Mouse (Mus musculus): Measurements from ENCODE around the gene Fbxo39.
"Not testable (repeated sequence)": the region's sequence is repeated elsewhere in the genome, so short reads cannot be mapped to it uniquely, and the experiment has no call there.

Gene Fbxo39

DNA sequence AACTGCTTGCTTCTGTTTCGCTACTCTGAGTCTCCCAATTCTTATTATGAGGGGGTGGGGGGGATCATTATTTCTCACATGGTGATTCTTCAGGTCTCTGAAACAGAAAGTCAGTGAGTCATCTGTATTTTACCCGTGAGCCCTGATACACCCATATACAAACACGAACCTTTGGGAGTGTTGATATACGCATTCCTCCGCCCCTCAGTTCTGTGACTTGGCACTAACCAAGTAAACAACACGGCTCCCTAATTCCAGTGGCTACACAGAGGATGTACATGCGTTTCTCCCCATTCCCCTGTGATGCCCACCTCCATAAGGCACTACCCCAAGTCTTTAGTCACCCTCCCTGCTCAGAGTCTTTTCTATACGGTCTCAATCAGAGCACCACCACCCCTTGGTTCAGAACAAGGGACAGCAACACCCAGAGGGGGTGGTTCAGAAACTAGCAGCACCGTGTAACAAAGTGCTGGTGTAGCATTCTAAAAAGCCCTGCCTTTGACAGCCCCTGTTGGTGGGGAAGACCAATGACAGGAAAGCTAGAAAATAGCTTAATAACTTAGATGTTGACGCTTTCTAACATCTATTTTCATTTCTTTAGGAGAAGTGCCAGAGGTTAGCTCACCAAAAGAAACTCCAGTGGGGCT, 2.8 kb upstream of the Fbxo39 start:
- no peak for DNase-seq (ENCODE audit: low read depth, low spot score)

GRCm38 (mm10) chr11:72318026-72318425, 3.8 kb downstream of the Fbxo39 start:
- DNase-seq (ENCODE audit: low read depth, low spot score) = no peak

DNA sequence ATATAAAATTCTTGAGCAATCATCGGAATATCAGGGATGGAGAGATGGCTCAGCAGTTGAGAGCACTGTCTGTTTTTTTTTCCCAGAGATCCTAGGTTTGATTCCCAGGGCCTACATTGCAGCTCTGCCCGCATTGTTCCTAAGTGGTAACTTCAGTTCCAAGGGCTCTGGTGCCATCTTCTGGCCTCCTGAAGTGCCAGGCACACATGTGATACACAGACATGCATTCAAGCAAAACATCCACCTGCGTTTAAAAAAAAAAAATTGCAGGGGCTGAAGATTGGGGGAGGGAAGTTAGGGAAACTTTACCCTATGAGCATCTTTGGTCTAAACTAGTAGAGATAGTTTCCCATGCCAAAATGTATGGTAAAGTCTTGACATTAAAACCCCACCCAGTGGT, 10.2 kb downstream of the Fbxo39 start:
- no peak for DNase-seq (ENCODE audit: low read depth, low spot score)

DNA sequence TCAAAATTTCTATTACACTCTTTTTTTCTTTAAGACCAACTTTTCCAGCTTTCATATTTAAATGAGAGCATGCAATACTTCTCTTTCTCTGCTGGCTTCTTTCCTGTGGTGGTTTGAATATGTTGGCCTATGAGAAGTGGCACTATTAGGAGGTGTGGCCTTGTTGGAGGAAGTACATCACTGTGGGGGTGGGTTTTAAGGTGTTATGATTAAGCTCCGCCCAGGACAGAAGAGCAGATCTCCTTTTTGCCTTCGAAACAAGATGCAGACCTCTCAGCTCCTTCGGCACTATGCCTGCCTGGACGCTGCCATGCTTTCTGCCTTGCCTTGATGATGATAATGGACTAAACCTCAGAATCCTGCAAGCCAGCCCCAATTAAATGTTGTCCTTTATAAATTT, 11.5 kb downstream of the Fbxo39 start:
- DNase-seq (ENCODE audit: low read depth, low spot score) = no peak

DNA sequence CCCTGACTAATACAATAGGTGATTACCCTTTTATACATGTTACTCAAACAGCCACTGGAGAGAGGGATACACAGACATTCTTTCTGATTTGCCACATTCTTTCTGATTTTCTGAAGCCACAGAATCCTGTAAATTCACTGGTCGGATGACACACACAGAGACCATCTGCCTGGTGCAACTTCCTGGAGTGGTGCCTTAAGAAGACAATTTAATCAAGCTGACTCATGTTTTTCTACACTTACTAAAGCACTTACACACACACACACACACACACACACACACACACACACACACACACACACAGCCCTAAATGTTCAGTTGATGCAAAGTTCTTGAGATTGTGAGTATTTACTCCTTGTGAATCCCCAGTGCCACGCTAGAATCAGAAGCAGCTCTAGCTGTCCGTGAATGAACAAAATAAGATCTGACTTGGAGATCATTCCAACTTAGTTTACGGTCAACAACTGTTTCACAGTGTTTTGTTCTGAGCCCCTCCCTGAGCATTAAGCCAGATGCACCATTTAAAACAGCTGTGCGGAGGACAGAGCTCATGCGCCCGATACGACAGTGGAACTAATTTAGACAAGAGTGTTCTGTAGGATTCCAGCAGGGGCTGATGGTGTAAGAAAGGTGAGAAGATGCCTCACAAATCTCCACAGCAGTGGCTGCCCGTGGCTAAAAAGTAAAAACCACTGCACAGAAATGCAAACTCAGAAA, 18.9 kb downstream of the Fbxo39 start:
- no peak for DNase-seq (ENCODE audit: low read depth, low spot score)

DNA sequence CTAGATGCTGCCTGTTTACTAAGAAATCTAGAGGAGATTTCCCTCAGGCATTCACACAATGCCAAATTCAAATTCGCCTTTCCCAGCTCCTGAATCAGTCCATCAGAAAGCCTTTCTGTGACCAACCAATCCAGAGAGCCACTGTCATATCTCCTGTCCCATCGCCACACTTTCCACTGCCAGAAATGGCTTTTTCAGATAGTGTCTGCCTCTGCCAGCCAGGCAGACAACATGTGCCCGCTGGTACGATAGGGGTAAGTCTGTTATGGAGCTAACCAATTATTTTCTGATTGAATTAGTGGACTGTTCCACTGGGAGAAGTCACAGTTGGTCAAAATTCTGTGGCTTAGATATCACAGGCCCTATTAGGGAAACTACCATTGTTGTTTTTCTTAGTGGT, 20.4 kb downstream of the Fbxo39 start:
- no peak for DNase-seq (ENCODE audit: low read depth, low spot score)

DNA sequence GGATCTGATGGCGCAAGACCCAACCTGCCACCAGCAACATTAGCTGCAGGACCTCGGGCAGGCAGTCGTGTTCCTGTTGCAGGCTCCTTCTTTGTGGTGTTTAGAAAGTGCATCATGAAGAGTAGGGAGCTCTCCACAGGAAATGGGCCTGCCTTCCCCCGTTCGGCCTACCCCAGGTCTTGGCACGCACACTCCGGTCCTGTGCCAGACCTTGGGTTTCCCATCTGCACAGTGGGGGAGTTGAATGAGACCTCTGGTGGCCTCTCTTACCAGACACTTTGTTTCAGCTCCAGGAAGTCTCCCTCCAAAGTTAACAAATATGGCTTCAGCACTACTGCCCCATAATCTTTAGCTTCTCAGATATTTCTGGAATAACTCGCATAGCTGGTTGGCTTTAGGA, 22.5 kb downstream of the Fbxo39 start:
- DNase-seq (ENCODE audit: low read depth, low spot score) = no peak

- no peak for DNase-seq (ENCODE audit: low read depth, low spot score)
Measured at GRCm38 (mm10) chr11:72338437-72338871, 24.2 kb downstream of the Fbxo39 start.

DNA sequence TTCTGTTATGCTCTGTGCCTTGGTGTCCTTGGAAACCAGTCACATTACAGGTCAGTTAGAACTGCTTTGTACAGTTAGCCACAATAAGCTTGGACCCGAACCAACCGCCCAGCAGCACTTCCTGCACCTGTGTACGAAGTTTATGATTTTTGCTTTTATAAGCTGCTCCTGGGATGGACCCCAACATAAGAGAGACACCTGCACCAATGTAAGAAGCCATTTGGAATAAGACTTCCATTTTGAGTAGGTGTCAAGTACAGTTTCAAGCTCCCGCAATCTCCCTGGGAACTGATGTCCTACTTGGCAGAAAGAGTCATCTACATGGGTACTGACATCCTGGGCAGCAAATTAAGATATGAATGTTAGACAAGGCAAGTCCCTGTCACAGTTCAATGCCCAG, 25.5 kb downstream of the Fbxo39 start:
- no peak for DNase-seq (ENCODE audit: low read depth, low spot score)

- DNase-seq (ENCODE audit: low read depth, low spot score) = no peak
Measured at GRCm38 (mm10) chr11:72342549-72343237, 28.4 kb downstream of the Fbxo39 start.

- DNase-seq (ENCODE audit: low read depth, low spot score) = not testable (repeated sequence)
Measured at GRCm38 (mm10) chr11:72343238-72343625, 29.0 kb downstream of the Fbxo39 start.

DNA sequence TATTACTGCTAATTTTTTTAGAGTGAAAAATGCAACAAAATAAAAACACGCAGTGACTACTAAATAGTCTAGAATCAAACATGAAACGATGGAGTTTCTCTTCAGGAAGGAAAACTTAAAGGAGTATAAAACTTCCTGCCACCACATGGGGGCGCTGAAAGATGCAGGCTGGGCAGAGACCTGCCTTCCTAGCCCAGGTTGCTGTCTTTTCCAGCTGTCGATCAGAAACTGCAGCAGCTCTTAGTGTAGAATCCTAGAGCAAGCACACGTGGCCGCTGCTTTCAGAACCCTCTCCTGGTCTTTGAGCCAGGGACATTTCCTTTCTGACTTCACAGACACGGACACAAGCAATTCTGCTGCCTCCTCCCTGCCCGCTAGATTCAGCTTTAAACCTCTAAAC, 29.7 kb downstream of the Fbxo39 start:
- DNase-seq (ENCODE audit: low read depth, low spot score) = no peak

GRCm38 (mm10) chr11:72344486-72344885, 30.2 kb downstream of the Fbxo39 start:
- DNase-seq (ENCODE audit: low read depth, low spot score) = no peak

DNA sequence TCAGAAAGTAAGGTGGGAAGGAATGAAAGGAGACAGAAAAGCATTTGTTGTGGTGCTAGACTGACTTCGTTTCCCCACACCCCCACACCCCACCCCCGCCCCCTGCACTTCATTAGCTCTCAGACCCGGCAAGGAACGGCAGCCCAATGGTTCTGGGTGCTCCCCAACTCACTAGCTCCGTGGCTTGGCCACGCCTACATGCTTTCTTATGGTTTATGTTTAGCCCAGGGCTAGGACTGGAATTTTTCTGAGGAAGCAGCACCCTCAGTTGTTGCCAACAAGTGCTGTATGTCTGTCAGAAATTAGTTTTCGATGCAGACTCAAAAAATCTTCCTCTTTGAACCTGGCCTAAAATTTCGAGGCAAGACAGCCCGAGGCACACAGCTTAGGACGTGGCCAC, 34.3 kb downstream of the Fbxo39 start:
- DNase-seq (ENCODE audit: low read depth, low spot score) = no peak

DNA sequence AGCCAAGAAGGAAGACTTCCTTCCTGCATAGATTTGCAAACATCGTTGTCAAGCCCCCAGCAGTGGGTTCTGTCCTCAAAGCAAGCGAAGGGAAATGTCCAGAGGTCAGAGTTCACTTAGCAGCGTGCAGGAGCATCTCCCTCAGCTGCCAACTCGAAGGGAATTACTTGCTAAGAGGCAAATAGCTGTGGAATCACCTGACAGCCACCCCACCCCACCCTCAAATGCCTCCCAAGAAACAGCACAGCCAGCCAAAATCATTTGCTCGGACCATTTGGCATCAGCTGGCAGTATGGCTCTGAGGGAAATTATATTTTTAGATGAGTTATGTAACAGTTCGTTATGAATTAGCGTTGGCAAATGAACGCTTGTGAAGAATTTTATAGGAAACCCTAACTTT, 34.8 kb downstream of the Fbxo39 start:
- no peak for DNase-seq (ENCODE audit: low read depth, low spot score)

DNA sequence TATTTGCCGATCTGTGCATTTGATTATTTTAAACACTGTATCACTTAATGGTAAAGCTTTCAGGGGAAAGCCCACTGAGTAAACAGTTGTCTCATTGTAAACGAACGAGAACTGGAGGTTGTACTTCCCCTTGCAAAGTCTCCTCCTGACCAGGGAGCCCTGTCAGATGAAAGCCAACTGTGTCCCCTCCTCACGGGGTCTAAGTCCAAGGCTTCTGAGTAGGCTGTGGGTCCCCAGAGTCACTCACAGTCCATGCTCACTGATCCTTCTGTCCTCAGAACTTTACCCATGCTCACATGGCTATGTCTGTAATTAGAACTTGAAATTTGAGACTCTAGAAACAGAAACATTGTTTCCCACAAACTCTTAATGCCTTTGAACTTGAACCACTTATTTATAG, 35.4 kb downstream of the Fbxo39 start:
- DNase-seq (ENCODE audit: low read depth, low spot score) = no peak

GRCm38 (mm10) chr11:72352272-72352671, 38.0 kb downstream of the Fbxo39 start:
- no peak for DNase-seq (ENCODE audit: low read depth, low spot score)

DNA sequence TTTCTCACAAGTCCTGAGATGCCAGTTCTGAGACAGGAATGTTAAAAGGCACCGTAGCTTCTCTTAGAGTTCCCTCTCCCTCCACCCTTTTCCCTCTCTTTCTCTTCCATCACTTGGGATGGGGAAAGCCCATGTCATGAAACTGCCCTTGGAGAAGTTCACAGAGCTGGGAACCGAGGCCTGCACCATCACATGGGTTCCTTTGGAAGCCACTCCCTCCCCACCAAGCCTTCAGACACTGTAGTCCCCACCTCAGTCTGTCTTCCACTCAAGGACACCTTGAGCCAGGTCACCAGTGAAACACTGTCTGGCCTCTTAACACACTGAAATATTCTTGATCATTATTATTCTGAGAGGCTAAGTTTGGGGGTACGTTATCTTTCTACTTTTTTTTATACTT, 38.9 kb downstream of the Fbxo39 start:
- no peak for DNase-seq (ENCODE audit: low read depth, low spot score)

DNA sequence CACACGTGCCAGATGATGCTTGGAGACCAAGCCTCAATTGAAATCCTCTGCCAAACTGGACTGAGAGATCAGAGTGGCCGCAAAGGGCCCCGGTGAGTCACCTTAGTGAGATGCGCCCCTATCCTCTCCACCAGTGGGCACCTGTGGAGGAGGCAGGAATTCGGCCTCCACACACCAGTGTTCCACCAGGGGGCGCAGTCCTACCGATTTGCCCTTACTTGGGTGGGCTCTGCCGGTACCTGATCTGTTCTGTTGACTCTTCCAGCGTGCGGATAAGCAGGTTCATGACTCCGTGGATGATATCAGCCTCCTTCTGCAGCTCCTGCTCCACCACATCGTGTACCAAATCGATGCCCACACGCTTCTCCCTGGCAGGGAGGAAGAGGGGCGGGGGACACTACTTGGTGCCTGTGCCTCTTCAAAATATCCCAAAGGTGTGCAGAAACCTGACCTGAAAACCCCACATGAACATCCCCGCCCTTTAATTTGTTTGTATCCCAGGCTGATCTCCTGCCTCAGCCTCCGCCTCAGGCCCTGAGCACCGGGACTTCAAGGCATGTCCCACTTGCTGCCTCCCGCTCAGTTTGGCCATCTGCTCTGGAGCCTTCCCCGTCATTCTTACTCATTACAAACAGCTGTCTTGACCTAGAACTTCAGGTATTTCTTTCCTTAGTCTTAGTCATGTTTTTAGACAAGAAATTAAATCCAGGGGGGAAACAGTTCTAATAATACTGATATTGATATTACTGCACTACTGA, 40.9 kb downstream of the Fbxo39 start:
- peak; percentile 26 for DNase-seq (ENCODE audit: low read depth, low spot score)

GRCm38 (mm10) chr11:72361385-72362346, 47.4 kb downstream of the Fbxo39 start:
- no peak for DNase-seq (ENCODE audit: low read depth, low spot score)

DNA sequence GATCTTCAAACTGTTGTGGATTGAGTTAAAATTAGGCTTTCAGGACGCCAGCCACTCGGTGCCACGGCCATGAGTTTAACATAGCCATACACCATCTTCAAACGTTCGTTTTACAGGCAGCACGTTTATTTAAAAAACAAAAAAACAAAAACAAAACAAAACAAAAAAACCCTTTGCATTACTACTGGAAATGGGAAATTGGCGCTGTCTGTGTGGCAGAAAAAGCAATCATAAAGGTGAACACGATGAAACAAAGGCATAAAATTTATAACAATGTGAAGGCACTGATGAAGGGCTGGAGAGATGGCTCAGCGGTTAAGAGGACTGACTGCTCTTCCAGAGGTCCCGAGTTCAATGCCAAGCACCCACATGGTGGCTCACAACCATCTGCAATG, 48.1 kb downstream of the Fbxo39 start, which contains the start of gene Tekt1:
TSS of gene Tekt1 (minus strand) at position 96 of the 395 bp plus-strand sequence.
- DNase-seq (ENCODE audit: low read depth, low spot score) = no peak
